Mouse (Mus musculus) T-cell, adult 2 months (primary cell): Measurements from ENCODE around the gene Gm45213.

Experiments used
- DNase-seq: peaks from one replicate; pipeline ENCODE4 v3.0.0; 2022; ENCODE audit warnings: low spot score

Gene Gm45213

DNA sequence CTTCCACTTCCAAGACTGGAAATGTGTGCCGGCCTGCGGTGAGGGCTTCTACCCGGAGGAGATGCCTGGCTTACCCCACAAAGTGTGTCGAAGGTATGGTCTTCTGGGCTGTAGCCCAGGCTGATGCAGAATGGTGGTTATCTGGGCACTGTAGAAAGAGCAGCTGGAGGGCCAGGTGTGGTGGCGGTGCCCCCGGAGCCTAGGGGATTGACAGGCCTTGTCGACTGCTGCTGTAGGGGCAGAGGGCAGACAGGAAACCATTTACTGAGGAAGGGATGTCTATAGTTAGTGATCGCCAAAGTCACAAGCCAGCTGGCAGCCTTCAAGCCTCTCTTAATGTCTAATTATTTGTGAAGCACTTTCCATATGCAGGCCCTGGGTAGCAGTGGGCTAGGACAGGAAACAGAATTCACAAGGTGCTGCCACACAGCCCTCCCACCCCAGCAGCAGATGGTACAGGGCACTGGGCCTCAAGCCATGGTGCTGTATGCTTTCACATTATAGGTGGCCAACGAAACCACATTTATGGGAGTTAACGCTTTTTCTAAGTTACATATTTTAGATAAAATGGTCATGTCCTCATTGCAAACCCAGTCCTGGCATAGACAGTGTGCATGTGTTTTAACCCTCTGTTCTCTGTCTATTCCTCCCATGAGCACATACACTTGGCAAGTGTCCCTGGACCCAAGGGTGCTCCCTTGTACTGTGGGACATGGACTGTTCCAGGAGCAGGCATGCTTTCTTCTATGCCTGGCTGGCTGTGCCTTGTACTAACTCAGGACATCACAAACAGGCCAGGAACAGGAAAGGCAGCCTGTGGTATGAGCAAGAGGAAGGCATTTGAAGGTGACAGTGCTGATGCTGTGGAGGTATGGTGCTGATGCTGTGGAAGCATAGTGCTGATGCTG, at the start of gene Gm45213:
TSS of gene Gm45213 (plus strand) at position 51 of the 908 bp plus-strand sequence.
- no peak for DNase-seq

- DNase-seq, result no peak
Measured at GRCm38 (mm10) chr7:66001035-66001754, 42.2 kb upstream of the Gm45213 start.

GRCm38 (mm10) chr7:66001797-66002196, 41.6 kb upstream of the Gm45213 start:
- no peak for DNase-seq

- DNase-seq, result no peak
Measured at GRCm38 (mm10) chr7:66003447-66003846, 40.0 kb upstream of the Gm45213 start.

- DNase-seq, result no peak
Measured at GRCm38 (mm10) chr7:66003865-66004638, 39.4 kb upstream of the Gm45213 start.

GRCm38 (mm10) chr7:66005066-66005465, 38.3 kb upstream of the Gm45213 start:
- no peak for DNase-seq

DNA sequence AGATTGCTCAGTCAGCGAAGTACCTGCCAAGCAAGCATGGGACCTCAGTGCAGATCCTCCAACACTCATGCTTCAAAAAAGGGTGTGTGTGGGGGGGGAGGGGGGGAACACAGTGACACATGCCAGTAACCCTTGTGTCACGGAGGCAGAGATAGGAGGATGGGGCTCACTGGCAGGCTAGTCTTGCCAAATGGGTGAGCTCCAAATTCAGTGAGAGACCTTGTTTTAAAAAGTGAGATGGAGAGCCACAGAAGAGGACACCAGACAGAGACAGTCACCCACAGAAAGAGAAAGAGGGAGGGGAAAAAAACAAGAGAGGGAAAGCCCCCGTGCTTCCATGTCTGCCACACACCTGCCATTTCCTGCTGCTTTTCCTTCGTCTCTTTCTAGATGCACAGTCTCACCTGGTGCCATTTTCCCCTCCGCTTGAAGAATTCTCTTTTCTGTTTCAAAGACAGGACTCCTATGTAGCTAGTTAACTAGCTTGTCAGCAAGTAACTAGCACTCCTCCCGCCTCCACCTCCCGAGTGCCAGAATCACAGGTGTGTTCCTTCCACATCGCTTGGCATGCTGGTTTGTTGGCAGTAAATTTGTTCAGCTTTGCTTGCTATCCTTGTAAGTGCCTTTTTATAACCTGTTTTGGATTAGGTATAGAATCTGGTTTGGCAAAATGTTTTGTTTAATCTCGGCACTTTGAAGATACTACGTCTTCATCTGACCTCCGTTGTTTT, 35.1 kb upstream of the Gm45213 start:
- no peak for DNase-seq

GRCm38 (mm10) chr7:66008892-66009273, 34.5 kb upstream of the Gm45213 start:
- DNase-seq, result no peak

DNA sequence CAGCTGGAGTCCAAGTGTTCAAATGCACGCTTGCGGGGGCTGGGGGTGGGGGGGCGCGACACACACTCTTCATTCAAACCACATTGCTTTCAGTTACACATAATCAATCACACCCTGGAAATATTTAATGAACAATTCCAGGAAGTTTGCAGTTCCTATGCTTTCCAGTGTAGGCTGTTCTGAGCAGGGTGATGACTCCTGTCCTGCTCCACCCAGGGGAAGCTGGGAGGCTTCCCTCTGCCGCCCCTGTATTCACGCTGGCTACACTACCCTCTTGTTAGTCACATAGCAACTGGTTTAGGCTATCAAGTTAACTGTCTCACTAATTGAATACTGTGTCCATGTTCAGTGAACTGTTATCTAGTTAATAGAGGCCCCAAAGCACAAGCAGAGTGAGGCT, 32.9 kb upstream of the Gm45213 start:
- DNase-seq, result no peak

DNA sequence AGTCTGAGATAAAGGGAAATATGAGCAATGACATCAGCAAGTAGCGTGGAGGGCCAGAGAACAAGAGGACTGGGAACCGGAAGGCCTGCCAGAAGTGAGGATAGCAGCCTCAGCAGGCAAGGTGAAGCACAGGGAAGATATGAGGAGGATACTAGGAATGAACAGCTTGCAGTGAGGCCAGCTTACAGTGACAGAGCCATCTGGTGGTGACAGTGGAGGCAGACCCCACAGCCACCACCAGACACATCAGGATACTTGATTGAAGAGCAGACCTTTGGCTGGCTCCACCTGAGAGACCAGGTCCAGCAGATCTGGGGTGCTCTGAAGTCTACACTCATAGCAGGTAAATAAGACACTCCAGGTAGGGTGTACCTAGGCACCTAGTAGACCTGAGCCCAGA, 15.7 kb upstream of the Gm45213 start:
- no peak for DNase-seq

- DNase-seq, result no peak
Measured at GRCm38 (mm10) chr7:66028766-66029512, 14.5 kb upstream of the Gm45213 start.

- no peak for DNase-seq
Measured at GRCm38 (mm10) chr7:66036809-66037208, 6.6 kb upstream of the Gm45213 start.

GRCm38 (mm10) chr7:66038261-66038660, 5.1 kb upstream of the Gm45213 start:
- DNase-seq, result no peak

- no peak for DNase-seq
Measured at GRCm38 (mm10) chr7:66038730-66039129, 4.7 kb upstream of the Gm45213 start.

- DNase-seq, result no peak
Measured at GRCm38 (mm10) chr7:66040026-66040814, 3.2 kb upstream of the Gm45213 start.

GRCm38 (mm10) chr7:66044617-66045016, 1.2 kb downstream of the Gm45213 start:
- no peak for DNase-seq

DNA sequence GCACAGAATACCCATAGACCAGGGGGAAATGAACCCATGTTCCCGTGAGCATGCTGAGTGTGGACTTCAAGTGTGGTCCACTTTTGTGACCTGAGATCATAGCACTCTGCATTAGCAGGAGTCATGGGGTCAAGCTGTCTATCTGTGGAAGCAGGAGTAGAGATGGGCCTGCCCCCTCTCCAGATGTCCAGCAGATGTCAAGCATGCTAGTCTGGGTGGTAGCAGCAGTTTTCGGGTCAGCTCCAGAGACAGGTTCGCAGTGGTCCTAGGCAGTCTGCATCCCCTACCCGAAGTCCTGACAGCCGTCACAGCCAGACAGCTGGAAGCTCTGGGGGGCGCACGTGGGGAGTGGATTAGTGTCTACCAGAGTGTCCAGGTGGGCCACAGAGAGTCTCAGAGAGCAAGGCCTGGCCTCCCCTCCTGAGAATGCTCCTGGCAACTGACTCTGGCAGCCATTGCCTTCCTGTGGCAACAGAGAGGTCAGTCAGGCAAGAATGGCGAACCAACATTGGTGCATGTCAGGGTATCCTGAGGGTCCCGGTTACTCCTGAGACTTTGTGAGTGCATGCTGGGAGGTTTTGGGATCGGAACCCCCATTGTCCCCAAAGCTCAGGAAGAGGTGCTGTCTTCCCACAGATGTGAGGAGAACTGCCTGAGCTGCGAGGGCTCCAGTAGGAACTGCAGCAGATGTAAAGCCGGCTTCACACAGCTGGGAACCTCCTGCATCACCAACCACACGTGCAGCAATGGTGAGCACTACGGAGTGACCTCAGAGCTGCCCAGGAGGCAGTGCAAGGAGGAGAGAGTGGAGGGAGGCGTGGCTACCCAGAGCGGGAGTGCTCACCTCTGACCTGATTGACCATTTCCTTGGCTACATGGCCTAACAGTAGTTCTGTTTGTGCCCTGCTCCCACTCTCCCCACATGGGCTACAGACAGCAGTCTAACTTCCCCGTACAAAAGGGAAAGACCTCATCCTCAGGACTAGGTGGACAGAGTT, 3.8 kb downstream of the Gm45213 start:
- DNase-seq, result no peak

GRCm38 (mm10) chr7:66047975-66048374, 4.6 kb downstream of the Gm45213 start:
- DNase-seq, result no peak
